Mouse (Mus musculus) heart, postnatal 0 days (tissue): ENCODE measurements around the gene Doc2g.

ENCODE experiments used
- CTCF ChIP-seq: IDR thresholded peaks from 2 replicates; pipeline ENCODE4 v1.5.1; 2016; ENCODE audit warnings: antibody characterized with exemption, control low read depth, low read depth
- EP300 ChIP-seq: IDR thresholded peaks from 2 replicates; pipeline ENCODE4 v1.6.1; 2016; ENCODE audit warnings: antibody characterized with exemption, low read depth

- TF ChIP-seq CTCF (no peak), EP300 (no peak)
Observed at GRCm38 (mm10) chr19:3994932-3995331, 8.2 kb upstream of the Doc2g start.
